Mouse (Mus musculus) limb, embryonic 13.5 days (tissue): ENCODE results near the gene Procr. TPM values are rescaled to one million over a fixed set of nuclear protein-coding genes. Genes with fewer than 3 reads are reported as not detected.

Experiments used
- ATAC-seq: fragments of 200-750 bp; cut with Nextera tagmentation; 2 replicates; pipeline ENCODE4 v1.8.0; 2017; ENCODE audit warnings: low read depth, moderate number of reproducible peaks, moderate TSS enrichment; ENCODE audit not compliant: low FRiP score
- H3K27ac ChIP-seq: fragments of 300-500 bp; sonication (generic); 2 replicates; pipeline ENCODE4 v1.5.1; 2015; ENCODE audit warnings: inconsistent platforms, mild to moderate bottlenecking, moderate library complexity
- H3K27me3 ChIP-seq: fragments of 300-500 bp; sonication (generic); 2 replicates; pipeline ENCODE4 v1.6.1; 2015; ENCODE audit warnings: mild to moderate bottlenecking, inconsistent platforms
- H3K36me3 ChIP-seq: fragments of 300-500 bp; sonication (generic); 2 replicates; pipeline ENCODE4 v1.6.1; 2015; ENCODE audit warnings: inconsistent platforms, mild to moderate bottlenecking, moderate library complexity
- H3K4me1 ChIP-seq: fragments of 300-500 bp; sonication (generic); 2 replicates; pipeline ENCODE4 v1.6.1; 2015; ENCODE audit warnings: inconsistent platforms
- H3K4me2 ChIP-seq: fragments of 300-500 bp; sonication (generic); replicated peaks from 2 replicates; pipeline ENCODE4 v1.6.1; 2015; ENCODE audit warnings: inconsistent platforms, mild to moderate bottlenecking, moderate library complexity
- H3K4me3 ChIP-seq: fragments of 300-500 bp; sonication (generic); 2 replicates; pipeline ENCODE4 v1.5.1; 2015; ENCODE audit warnings: moderate library complexity, mild to moderate bottlenecking, inconsistent platforms
- H3K9ac ChIP-seq: fragments of 300-500 bp; sonication (generic); 2 replicates; pipeline ENCODE4 v1.6.1; 2015; ENCODE audit warnings: mild to moderate bottlenecking, inconsistent platforms
- H3K9me3 ChIP-seq: fragments of 300-500 bp; sonication (generic); 2 replicates; pipeline ENCODE4 v1.6.1; 2016; ENCODE audit warnings: inconsistent platforms
- WGBS: fragments of 180-500 bp; shearing (Covaris S2); methylation state at CpG from one replicate; pipeline ENCODE4 v1.1.7; 2015; 5-methylcytosine and 5-hydroxymethylcytosine counted together
- polyA plus RNA-seq: library from polyadenylated mRNA; unstranded; fragments of >200 nt; fragmentation: Nextera tagmentation; extraction: Ambion mirVana; gene quantifications from 2 replicates; pipeline ENCODE4 v1.2.1, GENCODE M21; 2015

The Procr gene
- polyA plus RNA-seq, 1 experiment from 2014 or later = 5.7 TPM

GRCm38 (mm10) chr2:155764679-155765418 is 13.9 kb downstream of the Procr start:
- Histone ChIP-seq H3K4me3 (no peak overlapping the region), H3K36me3 (no peaks in the 10 kb centered on the region), H3K27ac (no peak overlapping the region), H3K27me3 (0 out of 2 replicates have a peak, but pooled peaks cover 3% of the 10 kb centered on the region), H3K9me3 (no peaks in the 10 kb centered on the region), H3K4me1 (no peaks in the 10 kb centered on the region), H3K9ac (no peak overlapping the region), H3K4me2 (no peak overlapping the region)
- peak; percentile 73 for ATAC-seq
- WGBS = 54% methylated on average over 13 of the region's 13 CpGs

DNA sequence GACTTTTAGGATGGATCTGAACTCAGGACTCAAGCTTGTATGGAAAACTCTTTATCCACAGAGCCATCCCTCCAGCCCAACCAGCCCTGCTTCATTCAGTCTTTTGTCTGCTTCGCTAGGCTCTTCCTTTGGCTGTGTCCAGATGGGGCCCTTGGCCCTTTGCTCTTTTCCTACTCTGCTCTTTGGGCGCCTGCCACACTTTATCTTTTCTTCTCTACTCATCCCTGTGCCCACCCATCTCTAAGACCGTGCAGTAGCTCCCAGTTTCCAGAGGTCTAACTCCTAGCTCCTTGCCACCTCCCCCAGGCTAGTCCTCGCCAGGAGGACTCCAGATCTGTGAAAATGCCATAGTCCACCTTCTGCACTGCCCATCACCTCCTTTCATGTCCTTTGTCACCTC is 22.7 kb downstream of the Procr start:
- Histone ChIP-seq H3K27me3 (peaks cover 68% of the 10 kb centered on the region), H3K36me3 (no peaks in the 10 kb centered on the region), H3K9me3 (no peaks in the 10 kb centered on the region), H3K27ac (no peak overlapping the region), H3K9ac (no peak overlapping the region), H3K4me3 (no peak overlapping the region), H3K4me2 (no peak overlapping the region), H3K4me1 (peaks cover 8% of the 10 kb centered on the region)
- no peak for ATAC-seq
- WGBS = 63% methylated on average over 4 of the region's 4 CpGs

DNA sequence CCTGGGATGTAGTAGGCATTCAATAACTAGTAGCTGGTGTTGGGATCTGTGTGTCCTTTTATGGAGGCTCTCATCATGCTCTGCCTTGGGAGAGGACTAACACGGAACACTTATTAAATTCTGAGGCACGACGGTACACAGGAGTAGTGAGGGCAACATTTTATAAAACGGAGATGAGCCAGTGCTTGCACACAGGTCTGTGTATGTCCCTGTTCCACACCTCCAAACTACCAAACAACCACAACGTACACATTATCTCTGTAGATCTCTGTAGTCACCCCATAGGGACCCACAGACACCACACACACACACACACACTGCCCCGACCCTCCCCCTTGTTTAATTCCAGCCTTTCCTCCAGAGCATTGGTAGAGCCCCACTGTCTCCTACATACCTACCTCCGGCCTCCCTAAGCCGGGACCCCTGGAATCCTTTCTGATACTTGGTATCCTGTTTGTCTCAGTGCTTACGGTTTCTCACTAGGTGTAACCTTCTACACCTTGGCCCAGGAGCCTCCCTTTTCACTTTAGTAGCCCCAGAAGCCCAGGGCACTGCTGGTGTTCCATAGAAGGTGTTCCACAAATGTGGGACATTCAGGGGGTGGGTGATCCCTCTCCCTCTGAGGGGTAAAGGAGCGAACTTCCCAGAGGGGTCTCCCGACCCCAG is 23.5 kb downstream of the Procr start:
- 53% methylated on average over 11 of the region's 11 CpGs for WGBS
- peaks cover 8% of the 10 kb centered on the region for H3K4me1 ChIP-seq
- H3K9me3 ChIP-seq = no peaks in the 10 kb centered on the region
- peak overlapping the region; percentile 96 for H3K4me2 ChIP-seq
- peaks cover 68% of the 10 kb centered on the region for H3K27me3 ChIP-seq
- no peaks in the 10 kb centered on the region for H3K36me3 ChIP-seq
- H3K4me3 ChIP-seq = peak overlapping the region; percentile 57
- ATAC-seq = no peak
- no peak overlapping the region for H3K9ac ChIP-seq
- H3K27ac ChIP-seq = no peak overlapping the region

DNA sequence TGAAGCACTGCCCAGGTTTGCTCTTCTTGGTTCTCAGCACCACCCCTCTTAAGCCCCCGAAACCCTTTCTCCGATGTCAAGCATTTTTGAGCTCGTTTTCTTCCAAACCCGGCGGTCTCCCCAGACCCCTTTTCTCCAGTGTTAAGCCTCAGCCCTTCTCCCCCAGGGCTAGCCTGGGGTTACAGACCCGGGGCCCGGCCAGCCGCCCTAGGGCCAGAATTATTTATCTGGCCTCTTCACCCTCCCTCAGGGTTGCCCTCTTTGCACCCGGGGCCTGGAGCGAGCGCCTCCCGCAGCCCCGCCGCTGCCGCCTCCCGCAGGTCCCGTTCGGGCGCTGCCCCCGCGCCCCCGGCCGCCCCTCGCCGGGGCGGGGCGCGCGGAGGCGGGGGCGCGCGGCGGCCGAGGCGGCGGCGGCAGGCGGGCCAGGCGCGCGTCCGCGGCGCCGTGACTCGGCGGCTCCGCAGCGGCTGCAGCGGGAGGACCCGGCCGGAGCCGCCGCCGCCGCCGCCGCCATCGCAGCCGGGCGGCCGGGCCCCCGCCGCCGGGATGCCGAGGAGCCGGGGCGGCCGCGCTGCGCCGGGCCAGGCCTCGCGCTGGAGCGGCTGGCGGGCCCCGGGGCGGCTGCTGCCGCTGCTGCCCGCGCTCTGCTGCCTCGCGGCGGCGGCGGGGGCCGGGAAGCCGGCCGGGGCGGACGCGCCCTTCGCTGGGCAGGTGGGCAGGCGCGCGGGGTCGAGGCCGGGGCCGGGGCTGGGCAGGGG is 24.2 kb downstream of the Procr start, which contains the start of gene Mmp24:
Gene Mmp24 (plus strand): TSS at position 416 of the 758 bp plus-strand sequence.
- peaks cover 74% of the 10 kb centered on the region for H3K27me3 ChIP-seq
- 3% methylated on average over 37 of the region's 100 CpGs for WGBS
- no peaks in the 10 kb centered on the region for H3K9me3 ChIP-seq
- ATAC-seq = peak; percentile 57; the same call in 1 of the 2 replicates
- H3K36me3 ChIP-seq = no peaks in the 10 kb centered on the region
- H3K9ac ChIP-seq = no peak within 1 kb of the TSS
- peak within 1 kb of the TSS; percentile 57 for H3K4me3 ChIP-seq
- H3K4me2 ChIP-seq = peak within 1 kb of the TSS; percentile 96
- H3K4me1 ChIP-seq = peaks cover 8% of the 10 kb centered on the region
- H3K27ac ChIP-seq = no peak within 1 kb of the TSS

DNA sequence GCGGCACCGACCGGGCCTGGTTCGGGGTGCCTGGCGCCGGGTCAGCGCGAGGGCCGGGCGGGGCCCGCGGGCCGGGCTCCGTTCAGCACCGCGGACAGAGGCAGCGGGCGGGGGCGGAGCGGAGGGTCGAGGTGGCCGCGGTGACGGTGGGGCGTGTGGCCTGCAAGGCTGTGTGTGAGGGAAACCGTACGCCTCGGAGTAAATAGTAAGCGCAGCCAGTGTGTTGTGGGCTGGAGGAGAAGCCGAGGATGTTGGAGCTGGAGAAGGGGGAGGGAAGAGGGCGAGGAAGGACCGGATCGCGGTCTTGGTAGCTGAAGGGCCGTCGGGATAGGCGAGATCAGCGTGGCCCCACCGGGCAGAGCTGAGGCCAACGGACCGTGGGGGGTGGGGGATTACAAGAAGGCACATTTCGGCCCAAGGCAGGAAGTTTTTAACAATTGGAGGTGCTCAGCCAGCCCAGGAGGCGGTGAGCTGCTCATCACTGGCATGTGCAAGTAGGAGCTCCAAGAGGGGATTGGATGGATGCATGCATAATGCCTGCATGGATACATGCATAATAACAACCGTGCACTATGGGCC is 24.9 kb downstream of the Procr start:
- Histone ChIP-seq H3K4me3 (peak overlapping the region; percentile 57), H3K27me3 (peaks cover 74% of the 10 kb centered on the region), H3K9ac (no peak overlapping the region), H3K4me1 (peaks cover 8% of the 10 kb centered on the region), H3K36me3 (no peaks in the 10 kb centered on the region), H3K4me2 (peak overlapping the region; percentile 96), H3K9me3 (no peaks in the 10 kb centered on the region), H3K27ac (no peak overlapping the region)
- WGBS = under 1% methylated on average over 44 of the region's 44 CpGs
- ATAC-seq = 0 out of 2 replicates have a peak, but pooled peaks have one; percentile 57

DNA sequence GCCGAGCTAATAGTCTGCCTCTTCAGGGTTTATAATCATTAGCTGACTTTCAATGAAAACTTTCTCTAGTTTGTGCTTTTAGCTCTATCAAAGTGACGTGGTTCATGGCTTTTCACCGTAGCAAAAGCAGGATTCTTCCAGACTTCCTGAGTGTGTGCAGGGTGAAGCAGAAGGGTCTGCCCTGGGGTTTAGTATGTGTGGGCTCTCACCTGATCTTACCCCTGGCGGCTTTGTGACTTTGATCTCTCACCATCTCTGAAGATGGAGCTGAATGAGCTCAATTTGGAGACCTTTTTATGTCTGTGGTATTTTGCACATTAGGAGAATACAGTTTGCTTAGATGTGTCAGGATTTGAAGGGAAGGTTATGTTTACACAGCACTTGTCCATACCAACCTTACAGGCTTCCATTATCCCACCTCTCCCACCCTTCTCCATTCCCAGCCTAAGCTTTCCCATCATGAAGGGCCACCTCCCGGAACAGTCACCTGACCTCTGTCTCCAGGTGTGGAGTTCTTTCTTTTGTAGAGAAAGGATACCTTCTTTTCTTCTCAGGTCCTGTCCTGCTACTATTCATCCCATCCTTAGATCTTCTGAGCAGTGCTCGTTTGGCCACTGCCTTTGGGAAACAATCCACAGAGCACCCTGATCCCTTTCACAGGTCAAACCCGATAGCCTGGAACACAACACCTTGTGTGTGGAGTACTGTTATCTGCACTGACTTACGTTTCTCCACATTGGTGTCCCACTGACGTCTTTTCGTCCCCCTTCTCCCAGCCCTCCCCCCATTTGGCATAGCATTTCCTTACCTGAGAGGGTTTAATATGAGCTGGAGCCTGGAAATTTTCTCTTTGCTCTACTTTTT is 26.1 kb downstream of the Procr start:
- no peak overlapping the region for H3K4me3 ChIP-seq
- H3K4me1 ChIP-seq = peaks cover 8% of the 10 kb centered on the region
- no peak overlapping the region for H3K4me2 ChIP-seq
- H3K27me3 ChIP-seq = peaks cover 68% of the 10 kb centered on the region
- H3K9ac ChIP-seq = no peak overlapping the region
- H3K36me3 ChIP-seq = no peaks in the 10 kb centered on the region
- 64% methylated on average over 10 of the region's 10 CpGs for WGBS
- H3K27ac ChIP-seq = no peak overlapping the region
- no peaks in the 10 kb centered on the region for H3K9me3 ChIP-seq
- ATAC-seq = no peak

- WGBS = 67% methylated on average over 4 of the region's 4 CpGs
- no peak overlapping the region for H3K9ac ChIP-seq
- H3K27ac ChIP-seq = no peak overlapping the region
- peaks cover 8% of the 10 kb centered on the region for H3K4me1 ChIP-seq
- peaks cover 62% of the 10 kb centered on the region for H3K27me3 ChIP-seq
- no peaks in the 10 kb centered on the region for H3K36me3 ChIP-seq
- ATAC-seq = no peak
- no peak overlapping the region for H3K4me3 ChIP-seq
- no peaks in the 10 kb centered on the region for H3K9me3 ChIP-seq
- H3K4me2 ChIP-seq = no peak overlapping the region
These were observed 26.7 kb downstream of the Procr start for GRCm38 (mm10) chr2:155777688-155777985.

DNA sequence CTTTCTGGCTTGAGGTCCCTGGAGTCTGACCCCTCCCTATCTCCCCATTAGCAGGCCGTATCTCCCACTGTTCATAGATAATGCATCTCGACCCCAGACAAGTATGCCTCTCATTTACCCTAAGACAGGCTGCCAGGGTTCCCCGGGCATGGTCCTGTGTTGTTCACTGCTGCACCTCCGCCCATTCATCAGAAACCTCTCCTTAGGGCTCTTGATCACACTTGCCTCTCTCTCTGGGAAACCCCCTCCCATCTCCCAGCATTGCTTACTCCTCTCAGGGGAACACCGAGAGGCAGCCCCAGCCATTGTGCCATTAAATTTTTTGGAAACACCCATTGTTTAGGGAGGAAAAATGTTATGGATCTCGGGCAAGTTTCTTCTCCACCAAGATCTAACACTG is 27.1 kb downstream of the Procr start:
- no peak for ATAC-seq
- H3K27ac ChIP-seq = no peak overlapping the region
- peaks cover 58% of the 10 kb centered on the region for H3K27me3 ChIP-seq
- H3K4me3 ChIP-seq = no peak overlapping the region
- H3K4me1 ChIP-seq = peaks cover 8% of the 10 kb centered on the region
- H3K36me3 ChIP-seq = no peaks in the 10 kb centered on the region
- H3K9ac ChIP-seq = no peak overlapping the region
- no peak overlapping the region for H3K4me2 ChIP-seq
- WGBS = 70% methylated on average over 6 of the region's 6 CpGs
- H3K9me3 ChIP-seq = no peaks in the 10 kb centered on the region

DNA sequence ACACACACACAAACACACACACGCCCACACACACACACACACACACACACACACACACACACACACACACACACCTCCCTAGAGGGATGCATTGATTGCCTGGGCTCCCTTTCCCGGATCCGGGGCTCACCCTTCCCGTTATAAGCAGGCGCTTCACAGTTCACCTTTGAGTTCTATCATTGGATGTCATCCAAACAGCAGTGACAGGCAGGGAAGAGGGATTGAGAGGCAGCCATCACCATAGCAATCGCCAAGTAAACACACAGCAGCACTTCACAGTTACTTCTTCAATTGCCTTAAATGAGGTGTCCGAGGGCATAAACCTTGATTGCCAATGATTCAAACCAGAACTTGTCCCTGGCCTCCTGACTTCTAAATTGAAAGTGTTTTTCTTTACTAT is 28.1 kb downstream of the Procr start:
- Histone ChIP-seq H3K4me3 (no peak overlapping the region), H3K9ac (no peak overlapping the region), H3K9me3 (no peaks in the 10 kb centered on the region), H3K27me3 (peaks cover 48% of the 10 kb centered on the region), H3K36me3 (no peaks in the 10 kb centered on the region), H3K27ac (no peak overlapping the region), H3K4me2 (no peak overlapping the region), H3K4me1 (peaks cover 8% of the 10 kb centered on the region)
- no peak for ATAC-seq
- WGBS = 41% methylated on average over 7 of the region's 7 CpGs

DNA sequence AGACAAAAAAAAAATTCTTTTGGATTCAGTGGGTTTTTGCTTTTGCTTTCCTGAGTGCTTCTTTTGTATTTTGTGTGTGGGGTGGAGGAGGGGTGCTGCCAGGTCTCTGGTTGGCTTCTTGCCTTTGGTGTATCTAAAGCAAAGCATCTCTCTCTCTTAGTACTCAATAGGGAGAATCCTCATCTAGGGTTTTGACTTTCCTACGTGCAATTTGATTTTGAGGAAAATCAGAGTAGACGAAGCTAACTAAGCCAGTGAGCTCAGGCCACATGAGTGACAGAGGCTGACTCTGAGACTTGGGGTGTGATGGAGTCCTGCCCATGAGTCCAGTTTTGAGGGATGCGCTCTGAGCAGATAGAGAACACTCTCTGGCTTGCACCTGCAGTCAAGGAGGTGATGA is 28.6 kb downstream of the Procr start:
- H3K27ac ChIP-seq = no peak overlapping the region
- H3K4me2 ChIP-seq = no peak overlapping the region
- no peak for ATAC-seq
- H3K9me3 ChIP-seq = no peaks in the 10 kb centered on the region
- H3K4me1 ChIP-seq = peaks cover 8% of the 10 kb centered on the region
- H3K27me3 ChIP-seq = peaks cover 43% of the 10 kb centered on the region
- H3K4me3 ChIP-seq = no peak overlapping the region
- no peak overlapping the region for H3K9ac ChIP-seq
- no peaks in the 10 kb centered on the region for H3K36me3 ChIP-seq
- WGBS = 82% methylated on average over 3 of the region's 3 CpGs

DNA sequence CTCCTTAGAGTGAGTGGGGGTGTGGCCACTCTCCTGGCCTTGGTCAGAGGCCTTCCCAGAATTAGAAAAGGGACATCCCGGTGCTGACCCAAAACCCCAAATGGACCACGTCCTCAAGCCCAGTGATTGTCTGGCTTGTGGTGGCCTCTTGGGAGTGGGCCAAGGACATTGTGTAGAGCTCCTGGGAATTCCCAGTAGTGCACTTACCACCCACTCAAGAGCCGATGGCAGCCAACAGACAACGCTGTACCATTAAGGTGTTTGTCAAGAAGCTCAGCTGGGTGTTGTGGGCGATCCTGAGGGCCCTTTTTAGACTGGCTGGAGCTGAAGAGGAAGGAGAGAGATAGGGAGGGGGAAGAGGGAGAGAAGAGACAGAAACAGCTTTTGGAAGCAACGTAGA is 33.6 kb downstream of the Procr start:
- Histone ChIP-seq H3K4me1 (no peaks in the 10 kb centered on the region), H3K4me3 (no peak overlapping the region), H3K27me3 (peaks cover 17% of the 10 kb centered on the region), H3K9me3 (no peaks in the 10 kb centered on the region), H3K9ac (no peak overlapping the region), H3K27ac (no peak overlapping the region), H3K4me2 (no peak overlapping the region), H3K36me3 (no peaks in the 10 kb centered on the region)
- 80% methylated on average over 6 of the region's 6 CpGs for WGBS
- no peak for ATAC-seq
